Mouse (Mus musculus): ENCODE results near the gene Pla2g4f.

GRCm38 (mm10) chr2:120283550-120283949 lies 30.4 kb downstream of the Pla2g4f start:
- TF ChIP-seq EP300 (optimal IDR thresholded peaks at IDR 0.05) (no peak), CTCF (IDR thresholded peaks at IDR 0.05; ENCODE audit: low read depth) (no peak)

Data from stomach, postnatal 0 days (tissue).